Mouse (Mus musculus) C2C12 (cell line): ENCODE results near the gene Olfr317.
"Not testable (repeated sequence)": the region's sequence is repeated elsewhere in the genome, so short reads cannot be mapped to it uniquely, and the experiment has no call there.

Experiments
- CEBPB ChIP-seq: IDR thresholded peaks from one replicate; pipeline ENCODE4 v1.6.1; 2011; ENCODE audit warnings: low read depth, mild to moderate bottlenecking, control low read depth, moderate library complexity
- CTCF ChIP-seq: IDR thresholded peaks from one replicate; pipeline ENCODE4 v1.5.1; 2011; ENCODE audit not compliant: control insufficient read depth, insufficient read depth, insufficient read length
- FOSL1 ChIP-seq: IDR thresholded peaks from one replicate; pipeline ENCODE4 v1.8.0; 2011; ENCODE audit warnings: mild to moderate bottlenecking, low read length; ENCODE audit not compliant: poor library complexity, insufficient read depth, severe bottlenecking
- MAX ChIP-seq: IDR thresholded peaks from one replicate; pipeline ENCODE4 v1.6.1; 2011; ENCODE audit warnings: mild to moderate bottlenecking, control low read depth
- MYOD1 ChIP-seq: IDR thresholded peaks from one replicate; pipeline ENCODE4 v1.6.1; 2011; ENCODE audit warnings: low read depth; ENCODE audit not compliant: control insufficient read depth, insufficient read length
- MYOG ChIP-seq: IDR thresholded peaks from one replicate; pipeline ENCODE4 v1.6.1; 2011; ENCODE audit not compliant: control insufficient read depth, insufficient read length; ENCODE audit errors: extremely low read depth
- USF1 ChIP-seq: IDR thresholded peaks from one replicate; pipeline ENCODE4 v1.6.1; 2011; ENCODE audit warnings: low read depth, mild to moderate bottlenecking, control low read depth, moderate library complexity

DNA sequence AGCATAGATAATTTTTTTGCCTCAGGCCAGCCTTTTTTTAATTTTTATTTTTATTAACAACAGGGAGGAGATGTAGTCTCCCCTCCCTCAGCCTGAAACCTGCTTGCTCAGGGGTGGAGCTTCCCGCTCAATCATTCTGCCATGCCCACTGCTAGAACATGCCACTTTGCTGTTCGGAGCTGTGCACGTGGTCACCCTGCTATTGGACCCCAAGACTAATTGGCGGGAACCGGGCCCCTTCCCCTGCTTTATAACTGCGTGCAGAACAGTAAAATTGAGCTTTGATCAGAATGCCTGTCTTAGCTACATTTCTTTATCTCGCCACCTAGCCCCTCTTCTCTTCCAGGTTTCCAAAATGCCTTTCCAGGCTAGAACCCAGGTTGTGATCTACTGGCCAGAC is 21.3 kb downstream of the Olfr317 start:
- not testable (repeated sequence) for TF ChIP-seq CTCF, MYOD1, USF1, MAX, CEBPB, FOSL1, MYOG
